Mouse (Mus musculus): ENCODE data around the gene Mccc1. TPM values are rescaled to one million over a fixed set of nuclear protein-coding genes. Genes with fewer than 3 reads are reported as not detected.

Mccc1 gene
- total RNA-seq (2021), result 100 to 1,000 TPM; 114 to 126 TPM
- 30.7 and 32.0 TPM in 2 replicates for polyA plus RNA-seq (2012; rRNA removed)
- long read RNA-seq, transcript Mccc1-201 (19 exons, 2,455 nt), result major isoform, 123 of 142 reads
- long read RNA-seq, partial matches to known transcripts, result 3 of 142 reads
- long read RNA-seq, other reads (novel, unspliced or antisense), result 16 of 142 reads

GRCm38 (mm10) chr3:36000275-36001239, at the start of gene Mccc1:
Gene Mccc1 (minus strand): TSS chr3:36000678.
- peak; percentile 96 for DNase-seq

- DNase-seq, result peak; percentile 10
Measured at GRCm38 (mm10) chr3:36049106-36049505, 48.6 kb upstream of the Mccc1 start.

GRCm38 (mm10) chr3:36045086-36045485, 44.6 kb upstream of the Mccc1 start:
- DNase-seq, result no peak

- DNase-seq, result peak; percentile 13
Measured at GRCm38 (mm10) chr3:36044520-36044919, 44.0 kb upstream of the Mccc1 start.

GRCm38 (mm10) chr3:36031740-36032510, 31.4 kb upstream of the Mccc1 start:
- peak; percentile 6 for DNase-seq

- DNase-seq, result no peak
Measured at GRCm38 (mm10) chr3:36029993-36030392, 29.5 kb upstream of the Mccc1 start.

GRCm38 (mm10) chr3:36025732-36026131, 25.3 kb upstream of the Mccc1 start:
- no peak for DNase-seq

- DNase-seq, result no peak
Measured at GRCm38 (mm10) chr3:36011239-36011638, 10.8 kb upstream of the Mccc1 start.

- DNase-seq, result no peak
Measured at GRCm38 (mm10) chr3:36008411-36009154, 8.1 kb upstream of the Mccc1 start.

GRCm38 (mm10) chr3:36004028-36004895, 3.8 kb upstream of the Mccc1 start:
- DNase-seq, result peak; percentile 39

- DNase-seq, result no peak
Measured at GRCm38 (mm10) chr3:35994552-35995531, 5.6 kb downstream of the Mccc1 start.

- peak; percentile 64 for DNase-seq
Measured at GRCm38 (mm10) chr3:35990715-35991114, 9.8 kb downstream of the Mccc1 start.

- no peak for DNase-seq
Measured at GRCm38 (mm10) chr3:35988031-35988430, 12.4 kb downstream of the Mccc1 start.

GRCm38 (mm10) chr3:35986266-35986665, 14.2 kb downstream of the Mccc1 start:
- DNase-seq, result no peak

- peak; percentile 26 for DNase-seq
Measured at GRCm38 (mm10) chr3:35973551-35973950, 26.9 kb downstream of the Mccc1 start.

- no peak for DNase-seq
Measured at GRCm38 (mm10) chr3:35972985-35973384, 27.5 kb downstream of the Mccc1 start.

- no peak for DNase-seq
Measured at GRCm38 (mm10) chr3:35971149-35971548, 29.3 kb downstream of the Mccc1 start.

GRCm38 (mm10) chr3:35970441-35970840, 30.0 kb downstream of the Mccc1 start:
- peak; percentile 30 for DNase-seq

GRCm38 (mm10) chr3:35967366-35967921, 33.0 kb downstream of the Mccc1 start:
- no peak for DNase-seq
